Mouse (Mus musculus) kidney, embryonic 15.5 days (tissue): ENCODE measurements around the gene Uba3. TPM values are rescaled to one million over a fixed set of nuclear protein-coding genes. Genes with fewer than 3 reads are reported as not detected.

Experiments
- ATAC-seq: fragments of 200-750 bp; cut with Nextera tagmentation; replicated peaks from 2 replicates; pipeline ENCODE4 v1.8.0; 2017; ENCODE audit warnings: moderate TSS enrichment; ENCODE audit not compliant: low FRiP score
- H3K27ac ChIP-seq: fragments of 300-500 bp; sonication (generic); 2 replicates; pipeline ENCODE4 v1.5.1; 2015; ENCODE audit warnings: mild to moderate bottlenecking, inconsistent platforms
- H3K27me3 ChIP-seq: fragments of 300-500 bp; sonication (generic); 2 replicates; pipeline ENCODE4 v1.6.1; 2015; ENCODE audit warnings: inconsistent platforms
- H3K36me3 ChIP-seq: fragments of 300-500 bp; sonication (generic); 2 replicates; pipeline ENCODE4 v1.6.1; 2015; ENCODE audit warnings: inconsistent platforms
- H3K4me1 ChIP-seq: fragments of 300-500 bp; sonication (generic); 2 replicates; pipeline ENCODE4 v1.6.1; 2015; ENCODE audit warnings: inconsistent platforms
- H3K4me2 ChIP-seq: fragments of 300-500 bp; sonication (generic); 2 replicates; pipeline ENCODE4 v1.6.1; 2015; ENCODE audit warnings: moderate library complexity, mild to moderate bottlenecking, inconsistent platforms
- H3K4me3 ChIP-seq: fragments of 300-500 bp; sonication (generic); replicated peaks from 2 replicates; pipeline ENCODE4 v1.5.1; 2015; ENCODE audit warnings: mild to moderate bottlenecking, inconsistent platforms
- H3K9ac ChIP-seq: fragments of 300-500 bp; sonication (generic); 2 replicates; pipeline ENCODE4 v1.6.1; 2015; ENCODE audit warnings: mild to moderate bottlenecking, inconsistent platforms
- H3K9me3 ChIP-seq: fragments of 300-500 bp; sonication (generic); replicated peaks from 2 replicates; pipeline ENCODE4 v1.6.1; 2016; ENCODE audit warnings: inconsistent platforms
- WGBS: fragments of 180-500 bp; shearing (Covaris S2); methylation state at CpG from one replicate; pipeline ENCODE4 v1.1.7; 2015; ENCODE audit warnings: mixed read lengths; 5-methylcytosine and 5-hydroxymethylcytosine counted together
- polyA plus RNA-seq: library from polyadenylated mRNA; unstranded; fragments of >200 nt; fragmentation: Nextera tagmentation; extraction: Ambion mirVana; gene quantifications from 2 replicates; pipeline ENCODE4 v1.2.1, GENCODE M21; 2015

The Uba3 gene
- polyA plus RNA-seq, 1 experiment from 2014 or later, result 74.1 TPM

DNA sequence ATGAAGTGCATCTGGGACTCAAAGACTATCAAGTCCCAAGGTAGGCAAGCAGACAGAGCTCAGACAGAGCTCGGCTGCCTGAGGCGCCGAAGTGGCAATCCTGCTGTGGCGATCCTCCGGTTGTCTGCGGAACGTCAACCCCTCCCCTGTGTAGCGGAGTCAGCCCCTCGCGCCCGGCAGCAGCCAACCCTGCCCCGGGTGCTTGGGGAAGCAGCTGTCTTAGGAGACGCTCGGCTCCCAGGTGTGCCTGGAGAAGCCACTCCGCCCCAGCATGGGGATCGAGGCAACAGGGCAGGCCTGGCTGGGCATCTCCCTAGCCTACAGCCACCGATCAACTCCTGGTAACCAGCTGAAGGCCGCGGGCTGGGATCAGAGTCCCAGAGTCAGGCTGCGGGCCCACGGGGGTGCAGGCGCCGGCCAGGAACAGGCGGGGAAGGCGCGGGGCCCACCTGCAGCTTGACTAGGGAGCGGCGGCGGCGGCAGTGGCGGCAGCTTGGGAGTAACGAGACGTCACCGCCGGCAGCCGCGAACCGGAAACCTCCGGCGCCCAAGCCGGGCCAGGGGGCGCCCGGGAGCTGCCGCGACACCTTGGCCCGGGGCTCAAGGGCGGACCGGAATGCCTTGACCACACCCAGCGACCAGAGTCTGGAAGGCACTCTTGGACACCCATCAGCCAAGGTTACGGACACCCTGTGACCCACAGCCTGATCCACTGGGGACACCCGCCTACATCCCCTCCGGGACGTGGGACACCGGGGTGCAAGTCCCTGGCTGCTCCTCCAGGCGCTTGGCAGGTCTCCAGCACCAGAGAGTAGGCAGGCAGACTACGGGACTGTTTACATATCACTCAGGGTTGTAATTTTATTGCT lies 56.8 kb downstream of the Uba3 start, which contains the start of gene Eogt:
TSS of gene Eogt (minus strand) at position 800 of the 869 bp plus-strand sequence.
- peaks cover 2% of the 10 kb centered on the region; the same call in 1 of the 2 replicates for H3K36me3 ChIP-seq

DNA sequence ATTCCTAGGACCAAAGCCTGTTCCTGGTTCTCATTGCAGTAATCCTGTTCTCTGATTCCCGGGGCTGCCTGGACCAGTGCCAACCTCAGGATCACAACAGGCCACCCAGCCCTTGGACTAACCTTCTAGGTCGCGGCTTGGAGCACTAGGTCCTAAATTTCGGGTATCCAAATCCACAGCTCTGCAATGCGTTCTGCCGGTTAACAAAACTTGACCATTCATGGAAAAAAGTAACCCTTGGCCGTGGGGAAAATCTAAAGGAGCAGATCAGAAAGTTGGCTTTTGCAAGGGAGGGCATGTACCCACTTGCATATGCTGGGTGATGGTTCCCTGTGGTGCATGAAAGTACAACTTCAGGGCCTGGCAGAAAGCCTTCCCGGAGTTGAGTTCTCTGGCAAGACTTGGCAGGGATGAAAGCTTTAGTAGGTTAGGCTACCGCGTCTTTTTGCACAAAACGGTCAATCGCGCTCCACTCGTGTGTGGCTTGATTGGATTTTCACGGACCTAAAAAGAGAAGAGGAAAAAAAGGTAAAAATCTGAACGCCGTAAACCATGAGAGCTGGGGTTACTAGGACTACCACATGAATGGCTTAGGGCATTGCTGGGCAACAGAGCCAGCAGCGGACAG lies 57.6 kb downstream of the Uba3 start:
- Histone ChIP-seq H3K9me3 (no peaks in the 10 kb centered on the region), H3K27ac (peak overlapping the region; percentile 84), H3K36me3 (no peaks in the 10 kb centered on the region), H3K4me3 (peak overlapping the region; percentile 69), H3K4me1 (peaks cover 30% of the 10 kb centered on the region), H3K27me3 (no peaks in the 10 kb centered on the region), H3K9ac (peak overlapping the region; percentile 84), H3K4me2 (peak overlapping the region; percentile 97)
- WGBS, result 15% methylated on average over 18 of the region's 18 CpGs
- ATAC-seq, result no peak

More for the DNA sequence above, 56.8 kb downstream of the Uba3 start, which contains the start of gene Eogt:
- Histone ChIP-seq H3K4me1 (peaks cover 30% of the 10 kb centered on the region), H3K9me3 (no peaks in the 10 kb centered on the region), H3K9ac (peak within 1 kb of the TSS; percentile 84), H3K4me2 (peak within 1 kb of the TSS; percentile 97), H3K4me3 (peak within 1 kb of the TSS; percentile 69), H3K27ac (peak within 1 kb of the TSS; percentile 84), H3K27me3 (no peaks in the 10 kb centered on the region)
- peak; percentile 85 for ATAC-seq
- 0% methylated on average over 56 of the region's 56 CpGs for WGBS

DNA sequence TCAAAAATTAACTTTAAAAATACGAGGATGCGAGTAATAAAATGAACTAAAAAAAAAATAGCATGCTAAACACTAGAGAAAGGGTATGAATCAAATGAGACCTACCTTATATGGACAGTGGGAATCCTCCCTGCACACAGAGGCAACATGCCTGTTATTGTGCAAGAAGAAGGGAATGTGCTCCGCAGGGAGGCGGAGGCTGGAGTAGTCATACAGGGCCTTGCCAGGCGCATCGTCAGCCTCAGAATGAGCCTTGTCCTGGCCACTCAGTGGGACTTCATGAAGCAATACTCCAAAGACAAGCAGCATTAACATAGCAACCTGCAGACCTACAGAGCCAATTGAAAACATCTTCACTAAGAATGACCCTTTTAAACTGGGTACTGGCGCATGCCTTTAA lies 60.3 kb downstream of the Uba3 start:
- no peak for ATAC-seq
- Histone ChIP-seq H3K9me3 (no peaks in the 10 kb centered on the region), H3K27me3 (no peaks in the 10 kb centered on the region), H3K36me3 (peaks cover 8% of the 10 kb centered on the region; the same call in 1 of the 2 replicates), H3K4me1 (peaks cover 30% of the 10 kb centered on the region), H3K9ac (no peak overlapping the region), H3K4me2 (peak overlapping the region; percentile 97), H3K4me3 (no peak overlapping the region), H3K27ac (peak overlapping the region; percentile 45; the same call in 1 of the 2 replicates)
- 81% methylated on average over 7 of the region's 7 CpGs for WGBS

DNA sequence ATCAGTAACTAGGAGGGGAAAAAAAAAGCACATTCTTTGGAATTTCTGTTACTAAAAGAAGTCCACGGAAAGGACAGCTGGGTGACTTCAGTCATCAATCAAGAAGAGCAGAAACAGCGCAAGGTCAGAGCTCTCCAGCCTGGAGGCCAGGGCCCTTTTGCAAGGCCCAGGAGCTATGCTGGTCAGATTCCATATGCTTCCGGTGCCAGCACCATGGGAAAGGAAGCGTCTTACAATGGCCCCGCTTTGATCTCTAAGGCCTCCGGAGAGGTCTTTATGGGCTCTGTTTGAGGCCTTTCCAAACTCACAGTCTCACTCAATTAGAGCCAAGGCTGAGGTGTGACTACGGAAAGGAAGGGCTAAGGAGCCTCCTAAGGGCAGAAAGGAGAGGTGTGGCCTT lies 61.1 kb downstream of the Uba3 start:
- WGBS, result 10% methylated on average over 7 of the region's 7 CpGs
- no peaks in the 10 kb centered on the region for H3K9me3 ChIP-seq
- H3K27me3 ChIP-seq, result no peaks in the 10 kb centered on the region
- H3K9ac ChIP-seq, result no peak overlapping the region
- H3K36me3 ChIP-seq, result peaks cover 16% of the 10 kb centered on the region
- H3K4me1 ChIP-seq, result peaks cover 27% of the 10 kb centered on the region
- no peak overlapping the region for H3K4me3 ChIP-seq
- no peak; the same call in 1 of the 2 replicates for ATAC-seq
- H3K27ac ChIP-seq, result peak overlapping the region; percentile 45; the same call in 1 of the 2 replicates
- H3K4me2 ChIP-seq, result no peak overlapping the region

DNA sequence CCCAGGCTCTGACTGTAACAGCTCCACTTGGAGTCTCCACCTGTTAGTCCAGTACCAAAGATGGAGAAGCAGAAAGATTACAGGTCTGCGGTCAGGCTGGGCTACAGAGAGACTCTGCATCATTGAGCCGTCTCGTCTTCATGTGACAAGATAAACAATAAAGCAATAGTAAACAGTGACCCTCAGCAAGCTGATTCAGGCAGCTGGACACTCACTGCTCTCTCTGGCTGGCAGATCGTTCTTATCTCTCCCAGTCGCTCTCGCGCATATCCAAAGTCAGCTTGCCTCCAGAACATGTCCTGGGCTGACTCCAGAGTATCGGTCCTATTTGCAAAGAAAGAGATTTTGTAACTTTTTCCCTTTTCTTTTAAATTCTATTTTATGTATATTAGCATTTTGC lies 62.8 kb downstream of the Uba3 start:
- 76% methylated on average over 8 of the region's 8 CpGs for WGBS
- peaks cover 22% of the 10 kb centered on the region for H3K36me3 ChIP-seq
- no peak overlapping the region for H3K4me2 ChIP-seq
- H3K27ac ChIP-seq, result no peak overlapping the region
- ATAC-seq, result no peak
- H3K27me3 ChIP-seq, result no peaks in the 10 kb centered on the region
- H3K9me3 ChIP-seq, result no peaks in the 10 kb centered on the region
- H3K4me1 ChIP-seq, result peaks cover 12% of the 10 kb centered on the region
- H3K9ac ChIP-seq, result no peak overlapping the region
- no peak overlapping the region for H3K4me3 ChIP-seq

DNA sequence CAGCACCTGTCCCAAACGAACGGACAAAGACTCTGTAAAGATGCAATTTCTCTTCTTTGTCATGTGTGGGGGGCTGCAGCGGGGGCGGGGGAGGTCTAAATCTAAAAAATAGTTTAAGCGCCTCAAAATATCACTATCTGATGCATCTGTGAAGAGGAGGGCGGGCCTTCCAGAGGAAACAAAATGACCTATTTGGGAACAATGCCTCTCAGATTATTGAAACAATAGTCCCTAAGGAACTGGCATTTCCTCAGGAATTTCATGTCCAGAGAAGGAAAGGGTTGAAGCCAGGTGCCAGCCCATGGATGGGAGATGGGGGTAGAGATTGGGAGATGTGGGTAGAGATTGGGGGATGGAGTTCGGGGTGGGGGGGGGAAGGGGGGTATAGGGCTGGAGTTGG lies 63.6 kb downstream of the Uba3 start:
- Histone ChIP-seq H3K4me1 (peaks cover 8% of the 10 kb centered on the region), H3K4me3 (no peak overlapping the region), H3K9ac (no peak overlapping the region), H3K9me3 (no peaks in the 10 kb centered on the region), H3K27ac (no peak overlapping the region), H3K36me3 (peaks cover 22% of the 10 kb centered on the region), H3K4me2 (no peak overlapping the region), H3K27me3 (no peaks in the 10 kb centered on the region)
- ATAC-seq, result no peak
- WGBS, result 67% methylated on average over 7 of the region's 7 CpGs

Other genes starting within 250 kb of the Uba3 start
- gene Fam19a4, start 145.2 kb downstream of the Uba3 start, polyA plus RNA-seq, result 0.98 and 1.00 TPM in 2 replicates
- gene Eogt, start 56.5 kb downstream of the Uba3 start, polyA plus RNA-seq, result 18.7 and 20.1 TPM in 2 replicates
- gene Tmf1, start 26.5 kb downstream of the Uba3 start, polyA plus RNA-seq, result 34.7 and 39.5 TPM in 2 replicates
- gene Arl6ip5, start 5.0 kb upstream of the Uba3 start, polyA plus RNA-seq, result 69.1 and 76.4 TPM in 2 replicates
- 0.79 and 1.3 TPM in 2 replicates for gene Lmod3, start 47.1 kb upstream of the Uba3 start, polyA plus RNA-seq